Mouse (Mus musculus): ENCODE results near the gene Tiam1. TPM values are rescaled to one million over a fixed set of nuclear protein-coding genes. Genes with fewer than 3 reads are reported as not detected.

Tiam1 gene
- total RNA-seq, 2 experiments from 2014 or later: 6.4 to 7.1 TPM

DNA sequence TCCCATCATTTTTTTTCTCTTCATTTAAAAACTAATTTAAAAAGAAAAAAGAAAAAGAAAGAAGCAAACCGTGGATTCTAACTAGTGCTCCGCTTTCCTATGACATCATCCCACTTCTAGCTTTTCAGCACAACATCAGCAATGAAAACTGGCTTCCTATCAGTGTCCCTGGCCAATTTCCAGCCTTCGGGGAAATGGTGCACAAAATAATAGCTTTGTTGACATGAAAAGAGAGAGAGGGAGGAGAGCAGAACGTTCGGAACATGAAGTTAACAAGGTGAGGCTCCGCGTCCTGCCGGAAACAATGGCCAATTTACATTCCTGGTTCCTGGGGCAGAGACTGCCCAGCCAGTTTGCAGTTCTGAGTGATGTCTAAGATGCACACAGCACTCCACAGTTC is 381.5 kb downstream of the Tiam1 start:
- Histone ChIP-seq H3K27ac (no peak overlapping the region), H3K4me3 (no peak overlapping the region)
- no peak for TF ChIP-seq CTCF (IDR thresholded peaks at IDR 0.05)
- no peak for DNase-seq
- intact Hi-C loops (cut with DNase I): loop anchor here (10.0 kb wide), 1 partner anchor 237 kb away; no protein-coding TSS in a partner anchor

DNA sequence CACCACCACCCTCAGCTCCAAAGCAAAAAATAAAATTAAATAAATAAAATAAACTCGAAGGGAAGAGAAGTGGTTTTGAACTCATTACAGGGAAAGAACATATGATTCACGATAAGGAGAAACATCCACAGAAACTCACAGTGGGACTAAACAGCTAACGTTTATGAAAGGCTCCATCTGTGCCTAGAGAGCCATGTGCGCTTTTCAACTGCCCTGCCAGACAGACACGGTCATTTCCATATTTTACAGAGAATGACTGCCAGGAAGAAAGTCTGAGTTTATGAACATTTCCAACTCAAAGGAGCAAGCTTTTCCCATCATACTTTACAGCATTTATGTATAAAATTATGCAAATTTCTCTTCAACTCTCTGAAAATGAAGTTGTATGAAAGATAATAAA is 386.2 kb downstream of the Tiam1 start:
- no peak overlapping the region for H3K27ac ChIP-seq
- TF ChIP-seq CTCF (IDR thresholded peaks at IDR 0.05): no peak
- no peak overlapping the region for H3K4me3 ChIP-seq
- no peak for DNase-seq
- intact Hi-C loops (cut with DNase I): loop anchor here (10.0 kb wide), 1 partner anchor 143 kb away; no protein-coding TSS in a partner anchor

DNA sequence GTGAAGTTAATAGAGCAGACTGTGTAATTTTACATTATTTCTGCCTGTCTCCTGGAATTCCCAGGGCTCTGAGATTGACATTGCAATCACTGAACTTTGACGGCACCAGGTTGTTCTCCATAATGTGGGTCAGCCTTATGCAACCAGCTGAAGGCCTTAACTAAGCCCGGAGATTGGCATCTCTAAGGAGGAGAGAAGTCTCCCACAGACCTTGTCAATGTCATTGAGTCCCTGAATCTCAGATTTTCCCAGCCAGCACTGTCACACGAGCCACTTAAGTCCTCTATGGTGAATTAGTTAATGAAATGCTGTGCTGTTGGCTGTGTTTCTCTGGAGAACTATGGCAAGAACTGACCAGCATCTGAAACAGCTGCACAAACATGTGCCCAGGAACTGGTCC is 388.9 kb downstream of the Tiam1 start:
- intact Hi-C loops (cut with DNase I): loop anchor here (10.0 kb wide), 1 partner anchor 140 kb away; no protein-coding TSS in a partner anchor
- DNase-seq: no peak
- no peak overlapping the region for H3K4me3 ChIP-seq
- no peak overlapping the region for H3K27ac ChIP-seq
- no peak for TF ChIP-seq CTCF (IDR thresholded peaks at IDR 0.05)

DNA sequence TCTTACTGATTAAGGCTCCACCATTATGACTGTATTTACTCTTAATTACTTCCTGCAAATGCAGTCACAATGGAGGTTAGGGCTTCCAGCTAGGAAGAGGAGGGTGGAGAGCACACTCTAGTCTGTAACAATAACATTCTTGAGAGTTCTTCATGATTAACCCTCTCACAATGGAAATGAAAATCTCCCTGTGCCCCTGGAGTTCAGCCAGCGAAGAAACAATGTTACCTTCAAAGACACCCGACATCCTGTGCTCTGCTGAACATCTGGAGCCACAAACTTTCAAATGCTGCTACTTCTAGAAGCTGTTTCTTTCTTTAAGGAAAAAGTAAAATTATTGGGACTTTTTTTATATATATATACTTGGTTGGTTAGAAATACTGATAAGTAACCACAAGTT is 395.7 kb downstream of the Tiam1 start:
- intact Hi-C loops (cut with DNase I): no loop called here
- no peak overlapping the region for H3K4me3 ChIP-seq
- no peak overlapping the region for H3K27ac ChIP-seq
- no peak for DNase-seq
- no peak for TF ChIP-seq CTCF (IDR thresholded peaks at IDR 0.05)

DNA sequence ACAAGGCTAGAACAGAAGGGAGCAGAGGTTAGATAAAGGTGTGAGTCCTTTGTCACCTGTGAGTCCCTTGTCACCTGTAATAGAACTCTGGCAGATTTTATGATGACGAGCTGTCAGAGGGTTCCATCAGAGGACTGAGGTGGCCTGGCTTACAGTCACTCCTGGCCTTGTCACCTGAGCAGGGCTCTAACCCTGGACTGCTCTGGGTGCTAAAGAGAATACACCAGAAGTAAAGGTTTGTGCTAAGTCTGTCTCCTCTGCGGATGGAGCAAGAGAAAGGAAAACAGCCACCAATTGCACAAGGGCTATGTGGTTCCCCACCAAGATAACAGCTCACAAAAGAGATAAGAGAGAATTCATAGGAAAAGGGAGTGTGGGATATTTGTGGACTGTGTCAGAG is 404.0 kb downstream of the Tiam1 start:
- Histone ChIP-seq H3K27ac (no peak overlapping the region), H3K4me3 (no peak overlapping the region)
- no peak for DNase-seq
- intact Hi-C loops (cut with DNase I): no loop called here
- TF ChIP-seq CTCF (IDR thresholded peaks at IDR 0.05): no peak

DNA sequence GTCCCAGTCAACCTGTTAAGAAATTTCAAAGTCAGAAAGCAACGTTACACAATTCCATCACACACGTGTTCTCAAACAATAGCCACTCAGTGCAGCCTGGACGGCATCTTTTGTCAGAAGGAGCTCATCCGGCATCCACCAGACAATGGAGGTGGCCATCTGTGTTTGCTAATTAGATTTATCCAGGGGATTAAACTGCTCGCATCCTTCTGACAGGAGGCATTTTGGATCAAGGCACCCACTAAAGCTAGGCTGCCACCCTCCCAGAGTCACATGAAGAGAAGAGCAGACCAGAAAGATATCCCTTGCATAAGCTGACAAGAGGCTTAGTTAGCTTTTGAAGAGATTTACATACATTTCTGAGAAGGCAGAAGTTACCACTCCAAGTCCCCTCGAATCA is 404.6 kb downstream of the Tiam1 start:
- no peak overlapping the region for H3K4me3 ChIP-seq
- intact Hi-C loops (cut with DNase I): no loop called here
- TF ChIP-seq CTCF (IDR thresholded peaks at IDR 0.05): no peak
- no peak for DNase-seq
- H3K27ac ChIP-seq: no peak overlapping the region

Other genes starting within 250 kb of the Tiam1 start
- 100 to 1,000 TPM; 292 to 307 TPM for gene Sod1, start 77.0 kb upstream of the Tiam1 start, total RNA-seq (2021)
- gene Scaf4, start 140.7 kb upstream of the Tiam1 start, total RNA-seq (2021): 10 to 100 TPM; 19.4 to 20.3 TPM
- gene Hunk, start 242.2 kb upstream of the Tiam1 start, total RNA-seq (2021): under 1 TPM; 0.46 to 0.53 TPM

All from gastrocnemius, adult 2 months (tissue).